Mouse (Mus musculus) lung, postnatal 0 days (tissue): Measurements from ENCODE around the gene Olfr718-ps1. TPM values are rescaled to one million over a fixed set of nuclear protein-coding genes. Genes with fewer than 3 reads are reported as not detected.

ENCODE experiments used
- ATAC-seq: fragments of 200-750 bp; cut with Nextera tagmentation; 2 replicates; pipeline ENCODE4 v1.8.0; 2017; ENCODE audit warnings: moderate library complexity
- DNase-seq: peaks from one replicate; pipeline ENCODE4 v3.0.0-alpha.2; 2016; ENCODE audit warnings: low spot score
- H3K27ac ChIP-seq: fragments of 300-500 bp; sonication (generic); 2 replicates; pipeline ENCODE4 v1.5.1; 2014; ENCODE audit warnings: antibody characterized with exemption, mild to moderate bottlenecking, low read length, mixed read lengths
- H3K27me3 ChIP-seq: fragments of 300-500 bp; sonication (generic); replicated peaks from 2 replicates; pipeline ENCODE4 v1.6.1; 2014; ENCODE audit warnings: low read length, mixed read lengths; ENCODE audit not compliant: insufficient read depth
- H3K36me3 ChIP-seq: fragments of 300-500 bp; sonication (generic); 2 replicates; pipeline ENCODE4 v1.6.1; 2014; ENCODE audit warnings: low read length, mixed read lengths; ENCODE audit not compliant: insufficient read depth
- H3K4me1 ChIP-seq: fragments of 300-500 bp; sonication (generic); 2 replicates; pipeline ENCODE4 v1.6.1; 2014; ENCODE audit warnings: antibody characterized with exemption, low read depth, low read length, mixed read lengths; ENCODE audit not compliant: insufficient read depth
- H3K4me2 ChIP-seq: fragments of 300-500 bp; sonication (generic); replicated peaks from 2 replicates; pipeline ENCODE4 v1.6.1; 2014; ENCODE audit warnings: low read depth, mild to moderate bottlenecking, low read length, moderate library complexity, mixed read lengths
- H3K4me3 ChIP-seq: fragments of 300-500 bp; sonication (generic); 2 replicates; pipeline ENCODE4 v1.5.1; 2014; ENCODE audit warnings: low read depth, low read length
- H3K9ac ChIP-seq: fragments of 300-500 bp; sonication (generic); replicated peaks from 2 replicates; pipeline ENCODE4 v1.6.1; 2014; ENCODE audit warnings: low read depth, mild to moderate bottlenecking
- H3K9me3 ChIP-seq: fragments of 300-500 bp; sonication (generic); 2 replicates; pipeline ENCODE4 v1.6.1; 2016; ENCODE audit warnings: low read length, mixed read lengths
- CTCF ChIP-seq: IDR thresholded peaks from 2 replicates; pipeline ENCODE4 v1.5.1; 2016; ENCODE audit warnings: antibody characterized with exemption, mild to moderate bottlenecking
- EP300 ChIP-seq: IDR thresholded peaks from 2 replicates; pipeline ENCODE4 v1.6.1; 2016; ENCODE audit warnings: antibody characterized with exemption, mild to moderate bottlenecking, control low read depth
- WGBS: fragments of 180-500 bp; shearing (Covaris S2); extraction: QIAGEN DNeasy Blood & Tissue Kit; methylation state at CpG from one replicate; pipeline ENCODE4 v1.1.7; 2014; 5-methylcytosine and 5-hydroxymethylcytosine counted together
- polyA plus RNA-seq: library from polyadenylated mRNA; unstranded; fragments of >200 nt; fragmentation: Nextera tagmentation; extraction: Ambion mirVana; gene quantifications from 2 replicates; pipeline ENCODE4 v1.2.1, GENCODE M21; 2015

Olfr718-ps1 gene
- polyA plus RNA-seq, 1 experiment from 2014 or later: not detected

GRCm38 (mm10) chr5:143180255-143181076, 33.1 kb upstream of the Olfr718-ps1 start, which contains the start of the genes Rbak and Spdye4b:
Gene Rbak (minus strand): TSS chr5:143180775.
Gene Spdye4b (plus strand): TSS chr5:143181017.
- DNase-seq: peak; percentile 98
- ATAC-seq: peak; percentile 99
- H3K27me3 ChIP-seq: no peaks in the 10 kb centered on the region
- peak within 1 kb of the TSS; percentile 90 for H3K4me2 ChIP-seq
- no peaks in the 10 kb centered on the region for H3K9me3 ChIP-seq
- H3K9ac ChIP-seq: peak within 1 kb of the TSS; percentile 86
- peak within 1 kb of the TSS; percentile 75 for H3K27ac ChIP-seq
- 0% methylated on average over 50 of the region's 58 CpGs for WGBS
- TF ChIP-seq CTCF (peak; percentile 35; the same call in 1 of the 2 replicates), EP300 (no peak)
- H3K4me1 ChIP-seq: peaks cover 10% of the 10 kb centered on the region; the same call in 1 of the 2 replicates
- peak within 1 kb of the TSS; percentile 71 for H3K4me3 ChIP-seq
- peaks cover 19% of the 10 kb centered on the region; the same call in 1 of the 2 replicates for H3K36me3 ChIP-seq

- Histone ChIP-seq H3K27ac (no peak overlapping the region), H3K4me1 (peaks cover 10% of the 10 kb centered on the region; the same call in 1 of the 2 replicates), H3K27me3 (no peaks in the 10 kb centered on the region), H3K36me3 (peaks cover 32% of the 10 kb centered on the region; the same call in 1 of the 2 replicates), H3K4me3 (no peak overlapping the region), H3K4me2 (no peak overlapping the region), H3K9me3 (no peaks in the 10 kb centered on the region), H3K9ac (no peak overlapping the region)
- WGBS: 31% methylated on average over 6 of the region's 6 CpGs
- TF ChIP-seq CTCF: peak; percentile 67
- TF ChIP-seq EP300: no peak
- no peak for ATAC-seq
- DNase-seq: peak; percentile 51
Observed at GRCm38 (mm10) chr5:143179179-143179578, 31.8 kb upstream of the Olfr718-ps1 start.

GRCm38 (mm10) chr5:143177541-143178200, 30.3 kb upstream of the Olfr718-ps1 start:
- 91% methylated on average over 3 of the region's 3 CpGs for WGBS

GRCm38 (mm10) chr5:143175970-143176369, 28.6 kb upstream of the Olfr718-ps1 start:
- no peak overlapping the region for H3K9ac ChIP-seq
- TF ChIP-seq CTCF (no peak), EP300 (no peak)
- no peaks in the 10 kb centered on the region for H3K9me3 ChIP-seq
- DNase-seq: no peak
- 86% methylated on average over 4 of the region's 4 CpGs for WGBS
- H3K4me3 ChIP-seq: no peak overlapping the region
- H3K4me1 ChIP-seq: peaks cover 10% of the 10 kb centered on the region; the same call in 1 of the 2 replicates
- ATAC-seq: no peak
- no peaks in the 10 kb centered on the region for H3K27me3 ChIP-seq
- H3K36me3 ChIP-seq: peaks cover 50% of the 10 kb centered on the region; the same call in 1 of the 2 replicates
- H3K27ac ChIP-seq: no peak overlapping the region
- no peak overlapping the region for H3K4me2 ChIP-seq

More at GRCm38 (mm10) chr5:143177541-143178200, 30.3 kb upstream of the Olfr718-ps1 start:
- no peak for ATAC-seq
- H3K9me3 ChIP-seq: no peaks in the 10 kb centered on the region
- no peak overlapping the region for H3K4me2 ChIP-seq
- no peak for DNase-seq
- H3K9ac ChIP-seq: no peak overlapping the region
- TF ChIP-seq CTCF (peak; percentile 17; the same call in 1 of the 2 replicates), EP300 (no peak)
- H3K4me3 ChIP-seq: no peak overlapping the region
- no peaks in the 10 kb centered on the region for H3K27me3 ChIP-seq
- H3K27ac ChIP-seq: no peak overlapping the region
- H3K4me1 ChIP-seq: peaks cover 10% of the 10 kb centered on the region; the same call in 1 of the 2 replicates
- H3K36me3 ChIP-seq: peaks cover 46% of the 10 kb centered on the region; the same call in 1 of the 2 replicates

- no peaks in the 10 kb centered on the region for H3K9me3 ChIP-seq
- H3K9ac ChIP-seq: no peak overlapping the region
- ATAC-seq (peak; percentile 92), DNase-seq (peak; percentile 89)
- peak overlapping the region; percentile 33; the same call in 1 of the 2 replicates for H3K4me2 ChIP-seq
- no peaks in the 10 kb centered on the region for H3K27me3 ChIP-seq
- no peaks in the 10 kb centered on the region for H3K36me3 ChIP-seq
- H3K27ac ChIP-seq: no peak overlapping the region
- 12% methylated on average over 16 of the region's 18 CpGs for WGBS
- H3K4me1 ChIP-seq: no peaks in the 10 kb centered on the region
- H3K4me3 ChIP-seq: no peak overlapping the region
- TF ChIP-seq EP300 (no peak), CTCF (peak; percentile 19; the same call in 1 of the 2 replicates)
Observed at GRCm38 (mm10) chr5:143165508-143166070, 18.2 kb upstream of the Olfr718-ps1 start.
